Mouse (Mus musculus) neural tube, embryonic 14.5 days (tissue): ENCODE measurements around the gene Dnah7c. TPM values are rescaled to one million over a fixed set of nuclear protein-coding genes. Genes with fewer than 3 reads are reported as not detected.
"Not testable (repeated sequence)": the region's sequence is repeated elsewhere in the genome, so short reads cannot be mapped to it uniquely, and the experiment has no call there.

Experiments used
- ATAC-seq: fragments of 200-750 bp; cut with Nextera tagmentation; 2 replicates; pipeline ENCODE4 v1.8.0; 2017; ENCODE audit warnings: low read depth, mild to moderate bottlenecking, moderate TSS enrichment, moderate library complexity
- H3K27ac ChIP-seq: fragments of 300-500 bp; sonication (generic); 2 replicates; pipeline ENCODE4 v1.5.1; 2014; ENCODE audit warnings: low read depth, mild to moderate bottlenecking, control low read depth, low read length, moderate library complexity, mixed read lengths
- H3K27me3 ChIP-seq: fragments of 300-500 bp; sonication (generic); 2 replicates; pipeline ENCODE4 v1.6.1; 2014; ENCODE audit warnings: low read length; ENCODE audit not compliant: control insufficient read depth, insufficient read depth
- H3K36me3 ChIP-seq: fragments of 300-500 bp; sonication (generic); 2 replicates; pipeline ENCODE4 v1.6.1; 2014; ENCODE audit warnings: low read length, mixed read lengths; ENCODE audit not compliant: control insufficient read depth, insufficient read depth
- H3K4me1 ChIP-seq: fragments of 300-500 bp; sonication (generic); 2 replicates; pipeline ENCODE4 v1.6.1; 2014; ENCODE audit warnings: low read length; ENCODE audit not compliant: control insufficient read depth, insufficient read depth
- H3K4me2 ChIP-seq: fragments of 300-500 bp; sonication (generic); 2 replicates; pipeline ENCODE4 v1.6.1; 2014; ENCODE audit warnings: mild to moderate bottlenecking, low read depth, low read length, control low read depth
- H3K4me3 ChIP-seq: fragments of 300-500 bp; sonication (generic); 2 replicates; pipeline ENCODE4 v1.5.1; 2014; ENCODE audit warnings: low read depth, low read length, control low read depth, mixed read lengths
- H3K9ac ChIP-seq: fragments of 300-500 bp; sonication (generic); replicated peaks from 2 replicates; pipeline ENCODE4 v1.6.1; 2014; ENCODE audit warnings: low read depth, mild to moderate bottlenecking, control low read depth, low read length, mixed read lengths
- H3K9me3 ChIP-seq: fragments of 300-500 bp; sonication (generic); 2 replicates; pipeline ENCODE4 v1.6.1; 2016; ENCODE audit warnings: low read length; ENCODE audit not compliant: control insufficient read depth
- WGBS: fragments of 180-500 bp; shearing (Covaris S2); extraction: QIAGEN DNeasy Blood & Tissue Kit; methylation state at CpG from one replicate; pipeline ENCODE4 v1.1.7; 2014; 5-methylcytosine and 5-hydroxymethylcytosine counted together
- polyA plus RNA-seq: library from polyadenylated mRNA; unstranded; fragments of >200 nt; fragmentation: Nextera tagmentation; extraction: Ambion mirVana; gene quantifications from 2 replicates; pipeline ENCODE4 v1.2.1, GENCODE M21; 2014

Dnah7c gene
- polyA plus RNA-seq, 1 experiment from 2014 or later = 0.67 TPM

DNA sequence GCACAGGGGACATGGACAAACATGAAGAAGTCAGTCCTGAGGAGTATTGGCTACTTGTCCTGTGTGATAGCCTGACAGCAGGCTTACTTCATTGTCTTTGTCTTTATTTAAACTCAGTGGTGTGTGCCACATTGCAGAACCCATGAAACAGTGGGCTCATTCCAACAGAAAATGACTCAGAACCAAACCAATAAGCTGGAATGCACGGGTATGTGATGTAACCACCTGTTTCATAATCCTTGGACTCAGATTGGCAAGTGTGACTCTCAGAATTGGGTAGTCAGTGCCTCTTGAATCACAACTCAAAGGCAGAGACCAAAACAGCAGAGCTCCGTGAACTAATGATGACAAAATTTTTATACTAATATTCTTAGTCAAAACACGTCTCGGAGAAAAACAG, 356.8 kb downstream of the Dnah7c start:
- H3K4me2 ChIP-seq, ATAC-seq, H3K27me3 ChIP-seq, H3K4me1 ChIP-seq, H3K9me3 ChIP-seq, H3K36me3 ChIP-seq, H3K9ac ChIP-seq, H3K4me3 ChIP-seq, H3K27ac ChIP-seq: not testable (repeated sequence)
- WGBS = 89% methylated on average over 4 of the region's 4 CpGs

DNA sequence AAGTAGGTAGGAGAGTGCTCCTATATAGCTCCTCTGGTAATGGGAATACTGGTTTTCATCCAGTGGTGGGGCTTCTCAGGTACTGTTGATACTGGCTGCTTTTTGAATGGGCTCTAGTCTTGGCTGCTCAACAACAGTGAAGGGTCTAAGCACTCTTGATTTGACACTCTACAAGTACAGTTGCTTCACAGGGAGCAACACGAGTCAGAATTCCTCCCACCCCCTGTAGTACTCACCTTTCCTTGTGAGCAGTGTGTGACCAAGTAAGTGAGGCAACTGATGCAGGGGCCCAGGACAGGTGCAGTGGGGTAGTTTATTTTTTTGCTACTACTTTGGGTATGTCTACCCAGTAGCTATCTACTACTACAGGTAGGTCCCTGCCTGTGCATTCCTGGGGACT, 379.7 kb downstream of the Dnah7c start:
- 95% methylated on average over 1 of the region's 1 CpGs for WGBS
- no peak overlapping the region for H3K4me3 ChIP-seq
- no peaks in the 10 kb centered on the region for H3K27me3 ChIP-seq
- H3K36me3 ChIP-seq = no peaks in the 10 kb centered on the region
- H3K9ac ChIP-seq = no peak overlapping the region
- H3K27ac ChIP-seq = no peak overlapping the region
- H3K4me1 ChIP-seq = no peaks in the 10 kb centered on the region
- peak; percentile 28; the same call in 1 of the 2 replicates for ATAC-seq
- no peaks in the 10 kb centered on the region for H3K9me3 ChIP-seq
- no peak overlapping the region for H3K4me2 ChIP-seq

DNA sequence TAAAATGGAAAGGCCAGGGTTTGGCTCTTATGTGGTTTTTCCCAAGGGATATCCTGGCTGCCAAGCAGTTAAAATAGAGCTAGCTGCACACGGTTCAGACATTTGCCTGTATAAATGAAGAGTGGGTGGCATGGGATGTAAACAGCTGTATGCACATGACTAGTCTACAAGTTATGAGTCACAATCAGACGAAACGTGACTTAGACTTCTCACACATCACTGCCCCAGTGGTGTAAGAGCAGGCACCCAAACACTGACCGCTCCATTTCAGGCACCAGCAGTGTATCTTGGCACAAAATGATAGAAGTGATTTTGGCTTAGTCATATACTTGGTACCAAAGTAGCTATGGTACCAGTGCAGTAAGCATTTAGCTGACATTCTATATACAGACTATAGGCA, 383.2 kb downstream of the Dnah7c start:
- not testable (repeated sequence) for H3K4me3 ChIP-seq, H3K27me3 ChIP-seq, H3K4me1 ChIP-seq, H3K9ac ChIP-seq, H3K27ac ChIP-seq, H3K4me2 ChIP-seq, H3K36me3 ChIP-seq, H3K9me3 ChIP-seq, ATAC-seq
- 90% methylated on average over 4 of the region's 4 CpGs for WGBS

DNA sequence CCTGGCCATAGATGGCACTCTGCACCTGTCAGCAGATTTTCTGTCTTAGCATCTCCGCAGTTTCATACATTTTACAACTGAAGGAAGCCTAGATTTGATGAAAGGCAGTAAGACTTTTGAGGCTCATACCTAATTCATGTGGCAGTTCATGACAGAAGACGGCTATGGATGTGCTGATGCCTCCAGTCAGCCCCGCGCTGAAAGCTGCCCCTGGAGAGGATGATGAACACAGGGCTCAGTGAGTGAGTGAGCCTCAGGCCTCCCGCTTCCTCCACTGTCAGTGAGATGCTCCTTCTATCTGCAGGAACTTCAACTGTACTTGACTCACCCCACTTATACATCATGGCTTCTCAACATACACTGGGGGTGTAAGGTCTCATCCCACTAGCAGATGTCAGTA, 392.5 kb downstream of the Dnah7c start:
- Histone ChIP-seq H3K27me3 (no peaks in the 10 kb centered on the region), H3K4me1 (no peaks in the 10 kb centered on the region), H3K9ac (no peak overlapping the region), H3K36me3 (peaks cover 15% of the 10 kb centered on the region), H3K4me2 (no peak overlapping the region), H3K4me3 (no peak overlapping the region), H3K9me3 (no peaks in the 10 kb centered on the region), H3K27ac (no peak overlapping the region)
- 88% methylated on average over 5 of the region's 5 CpGs for WGBS
- no peak for ATAC-seq

DNA sequence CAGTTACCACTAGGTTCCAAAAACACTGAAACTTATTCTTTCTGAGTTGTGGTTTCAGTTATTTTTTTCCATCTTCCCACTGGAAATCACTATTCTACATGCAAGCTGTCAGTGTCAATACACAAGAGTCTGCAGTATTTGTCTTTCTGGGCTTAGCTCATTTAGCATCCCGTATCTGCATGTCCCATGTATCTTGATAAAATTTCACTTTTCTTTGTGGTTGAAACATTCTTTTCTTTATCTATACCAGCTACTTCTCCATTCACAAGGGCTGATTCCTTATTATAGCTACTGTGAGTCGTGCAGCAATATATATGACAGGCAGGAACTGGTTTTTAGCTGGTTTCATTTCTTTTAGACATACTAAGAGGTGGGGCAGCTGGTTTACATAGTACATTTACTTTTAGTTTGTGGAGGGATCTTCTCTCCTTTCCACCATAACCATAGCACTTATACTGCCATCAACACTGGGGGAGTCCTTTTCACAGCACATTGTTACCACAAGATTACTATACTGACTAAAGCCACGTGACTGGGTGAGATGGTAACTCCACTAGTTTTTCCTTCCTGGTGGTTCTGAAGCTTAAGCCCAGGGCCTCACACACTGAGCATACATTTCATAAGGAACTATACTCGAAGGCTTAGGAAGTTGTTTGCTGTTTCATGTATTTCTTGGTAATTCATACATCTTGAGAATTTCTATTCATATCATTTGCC, 397.0 kb downstream of the Dnah7c start:
- Histone ChIP-seq H3K9ac (no peak overlapping the region), H3K4me2 (no peak overlapping the region), H3K4me1 (no peaks in the 10 kb centered on the region), H3K27me3 (no peaks in the 10 kb centered on the region), H3K27ac (no peak overlapping the region), H3K4me3 (no peak overlapping the region), H3K9me3 (no peaks in the 10 kb centered on the region), H3K36me3 (peaks cover 22% of the 10 kb centered on the region)
- ATAC-seq = no peak
- 92% methylated on average over 4 of the region's 4 CpGs for WGBS

DNA sequence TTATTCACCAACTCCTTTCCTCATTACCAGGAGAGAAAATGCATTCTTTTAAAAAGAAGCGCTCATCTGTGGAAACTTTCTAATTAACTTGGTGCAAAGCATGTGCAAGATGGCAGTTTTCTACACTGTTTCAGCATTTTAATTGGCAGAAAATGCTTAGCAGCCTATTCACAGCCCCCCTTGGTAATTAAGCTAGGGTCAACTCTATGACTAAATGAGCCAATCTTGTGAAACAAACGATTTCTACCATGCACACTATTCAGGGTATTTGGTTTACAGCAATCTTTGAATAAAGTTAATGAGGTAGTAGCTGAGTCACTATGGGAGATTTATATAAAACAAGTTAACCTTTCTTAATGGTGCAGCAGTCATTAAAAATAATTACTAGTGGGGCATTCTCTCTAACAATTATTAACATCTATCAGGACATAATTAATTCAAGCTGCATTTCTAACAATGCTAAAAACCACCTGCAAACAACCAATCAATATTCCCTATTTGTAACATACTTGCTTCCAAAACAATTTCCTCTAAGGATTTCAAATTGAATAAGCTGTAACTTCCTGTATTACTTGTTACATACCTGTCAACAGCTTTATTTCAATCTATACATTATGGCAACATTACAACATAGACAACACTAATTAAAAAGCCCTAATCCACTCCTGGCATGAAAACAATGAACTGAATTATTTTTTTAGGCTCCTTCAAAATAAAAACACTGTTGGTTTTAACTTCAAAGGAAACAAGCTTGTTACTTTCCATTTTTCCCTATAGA, 404.9 kb downstream of the Dnah7c start:
- WGBS = 43% methylated on average over 2 of the region's 2 CpGs
- peak; percentile 85 for ATAC-seq
- H3K9me3 ChIP-seq = no peaks in the 10 kb centered on the region
- no peak overlapping the region for H3K4me2 ChIP-seq
- H3K9ac ChIP-seq = no peak overlapping the region
- H3K36me3 ChIP-seq = peaks cover 5% of the 10 kb centered on the region; the same call in 1 of the 2 replicates
- H3K4me1 ChIP-seq = no peaks in the 10 kb centered on the region
- no peak overlapping the region for H3K27ac ChIP-seq
- H3K27me3 ChIP-seq = no peaks in the 10 kb centered on the region
- H3K4me3 ChIP-seq = no peak overlapping the region

DNA sequence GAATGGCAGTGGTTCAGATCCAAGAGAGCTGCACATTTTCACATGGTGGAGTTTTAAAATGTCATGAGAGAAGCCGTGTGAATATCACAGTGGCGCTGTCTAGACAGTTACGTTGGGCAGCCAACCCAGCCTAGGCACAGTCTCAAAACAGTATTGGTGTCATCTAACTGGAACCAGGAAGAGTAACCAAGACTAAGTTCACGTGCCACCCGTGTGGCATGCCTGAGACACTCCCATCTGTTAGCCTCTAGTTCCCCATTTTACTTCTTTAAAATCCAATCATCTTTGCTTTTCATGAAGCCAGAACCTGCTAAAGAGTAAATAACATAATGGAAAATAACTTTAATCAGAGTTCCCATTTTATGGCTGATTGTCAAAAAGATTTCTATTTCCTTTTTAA, 406.5 kb downstream of the Dnah7c start:
- no peak overlapping the region for H3K4me2 ChIP-seq
- H3K27ac ChIP-seq = no peak overlapping the region
- no peaks in the 10 kb centered on the region for H3K27me3 ChIP-seq
- no peak overlapping the region for H3K4me3 ChIP-seq
- H3K9me3 ChIP-seq = no peaks in the 10 kb centered on the region
- no peaks in the 10 kb centered on the region for H3K4me1 ChIP-seq
- H3K9ac ChIP-seq = no peak overlapping the region
- WGBS = 93% methylated on average over 5 of the region's 5 CpGs
- peaks cover 7% of the 10 kb centered on the region; the same call in 1 of the 2 replicates for H3K36me3 ChIP-seq
- ATAC-seq = no peak

DNA sequence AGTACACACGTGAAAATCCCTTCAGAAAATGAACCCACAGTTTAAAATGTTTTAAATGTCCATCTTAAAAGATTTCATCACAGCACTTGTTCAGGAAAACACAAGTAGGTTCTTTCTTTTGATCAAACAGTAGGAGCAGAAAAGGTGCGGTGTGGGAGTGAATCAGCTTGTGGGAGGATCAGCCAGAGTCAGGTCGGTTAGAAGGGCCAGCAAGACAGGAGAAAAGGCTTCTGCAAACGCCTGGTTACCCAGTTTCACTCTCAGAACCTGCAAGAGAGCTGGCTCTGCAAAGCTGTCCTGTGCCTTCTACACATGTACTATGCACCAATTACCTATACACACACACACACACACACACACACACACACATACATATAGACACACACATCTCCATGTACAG, 418.0 kb downstream of the Dnah7c start:
- no peaks in the 10 kb centered on the region for H3K36me3 ChIP-seq
- no peak for ATAC-seq
- WGBS = 73% methylated on average over 4 of the region's 4 CpGs
- H3K9me3 ChIP-seq = no peaks in the 10 kb centered on the region
- no peak overlapping the region for H3K4me2 ChIP-seq
- 0 out of 2 replicates have a peak, but pooled peaks cover 5% of the 10 kb centered on the region for H3K4me1 ChIP-seq
- H3K9ac ChIP-seq = no peak overlapping the region
- no peak overlapping the region for H3K27ac ChIP-seq
- H3K27me3 ChIP-seq = no peaks in the 10 kb centered on the region
- no peak overlapping the region for H3K4me3 ChIP-seq

DNA sequence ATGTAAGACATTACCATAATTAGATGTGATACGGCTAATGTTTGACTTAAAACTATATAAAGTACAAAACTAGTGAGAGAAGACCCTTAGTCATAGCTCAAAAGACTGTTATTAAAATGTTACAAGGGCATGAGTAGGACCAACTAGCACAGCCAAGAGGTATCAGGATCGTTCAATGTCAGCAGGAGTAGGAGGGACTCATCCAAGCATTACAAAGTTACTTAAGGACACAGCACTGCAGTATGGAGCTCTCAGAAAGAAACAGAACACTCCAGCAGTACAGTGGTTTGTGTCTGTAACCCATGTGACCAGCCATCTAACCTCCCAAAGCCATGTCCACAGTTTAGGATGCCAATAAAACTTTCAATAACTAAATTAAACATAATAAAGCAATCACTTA, 418.9 kb downstream of the Dnah7c start:
- Histone ChIP-seq H3K9me3 (no peaks in the 10 kb centered on the region), H3K36me3 (no peaks in the 10 kb centered on the region), H3K9ac (no peak overlapping the region), H3K27ac (no peak overlapping the region), H3K4me2 (no peak overlapping the region), H3K4me1 (0 out of 2 replicates have a peak, but pooled peaks cover 5% of the 10 kb centered on the region), H3K4me3 (no peak overlapping the region), H3K27me3 (no peaks in the 10 kb centered on the region)
- no peak for ATAC-seq
- WGBS = 79% methylated on average over 2 of the region's 2 CpGs
